Mouse (Mus musculus) liver, postnatal 0 days (tissue): ENCODE measurements around the gene Tbc1d12.

Experiments
- CTCF ChIP-seq: sonication (generic); IDR thresholded peaks from 2 replicates; pipeline ENCODE4 v1.5.1; 2016; ENCODE audit warnings: antibody characterized with exemption, low read depth
- EP300 ChIP-seq: IDR thresholded peaks from 2 replicates; pipeline ENCODE4 v1.6.1; 2016; ENCODE audit warnings: antibody characterized with exemption, low read depth, mild to moderate bottlenecking

DNA sequence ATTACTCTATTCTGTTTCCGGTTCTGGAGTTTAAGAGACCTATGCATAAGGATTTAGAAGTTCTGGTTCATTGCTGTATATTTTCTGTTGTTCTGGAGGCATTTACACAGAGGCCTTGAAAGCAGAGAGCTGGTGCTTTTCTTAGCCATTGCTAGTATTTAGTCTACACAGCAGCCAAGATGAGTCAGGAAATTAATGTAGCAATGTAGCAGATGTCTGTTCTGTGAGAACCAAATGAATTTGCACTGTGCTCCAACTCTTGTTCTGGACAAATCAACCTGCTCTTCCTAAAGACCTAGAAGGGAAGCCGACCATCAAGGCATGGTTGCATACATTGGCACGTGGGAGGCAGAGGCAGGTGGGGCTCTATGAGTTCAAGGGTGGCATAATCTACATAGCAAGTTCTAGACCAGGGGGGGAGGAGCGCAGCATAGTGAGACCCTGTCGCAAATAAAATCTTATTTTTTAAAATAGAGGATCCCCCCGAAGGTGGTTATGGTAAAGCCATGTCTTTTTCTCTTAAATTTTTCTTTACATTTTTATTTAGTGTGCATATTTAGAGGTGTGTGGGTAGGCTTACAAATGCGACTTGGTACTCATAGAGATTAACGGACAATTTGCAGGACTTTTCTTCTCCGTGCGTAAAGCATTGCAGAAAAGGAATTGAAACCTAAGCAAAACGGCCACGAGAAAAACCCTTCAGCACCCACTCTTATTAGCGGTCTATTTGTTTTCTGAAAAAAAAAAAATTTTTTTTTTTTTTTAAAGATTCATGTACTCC, 93.3 kb downstream of the Tbc1d12 start:
- TF ChIP-seq CTCF (no peak), EP300 (no peak)
